Mouse (Mus musculus): ENCODE measurements around the gene Fbxo41. TPM values are rescaled to one million over a fixed set of nuclear protein-coding genes. Genes with fewer than 3 reads are reported as not detected.

The Fbxo41 gene
- polyA plus RNA-seq (2015; fragmentation: Nextera tagmentation; extraction: Ambion mirVana) = 5.3 and 5.5 TPM in 2 replicates

- Histone ChIP-seq H3K9ac (peak within 1 kb of the TSS; percentile 87), H3K27me3 (peaks cover 32% of the 10 kb centered on the region), H3K9me3 (no peaks in the 10 kb centered on the region), H3K36me3 (no peaks in the 10 kb centered on the region), H3K4me1 (replicated peaks) (peaks cover 20% of the 10 kb centered on the region), H3K4me3 (peak within 1 kb of the TSS; percentile 64), H3K4me2 (peak within 1 kb of the TSS; percentile 76), H3K27ac (peak within 1 kb of the TSS; percentile 83)
- peak; percentile 92 for ATAC-seq (ENCODE audit: low FRiP score)
- under 1% methylated on average over 17 of the region's 22 CpGs for WGBS
These were observed at the start of gene Fbxo41 for GRCm38 (mm10) chr6:85502911-85503250. TSS of gene Fbxo41 (minus strand) at chr6:85502994.

- H3K4me1 ChIP-seq (replicated peaks) = no peaks in the 10 kb centered on the region
- ATAC-seq (ENCODE audit: low FRiP score) = no peak
- no peaks in the 10 kb centered on the region for H3K9me3 ChIP-seq
- no peaks in the 10 kb centered on the region for H3K27me3 ChIP-seq
- H3K27ac ChIP-seq = no peak overlapping the region
- 95% methylated on average over 5 of the region's 5 CpGs for WGBS
- H3K4me3 ChIP-seq = no peak overlapping the region
- H3K36me3 ChIP-seq = no peaks in the 10 kb centered on the region
- H3K9ac ChIP-seq = no peak overlapping the region
- H3K4me2 ChIP-seq = no peak overlapping the region
These were observed 44.8 kb upstream of the Fbxo41 start for GRCm38 (mm10) chr6:85547642-85548041.

GRCm38 (mm10) chr6:85544251-85544881, 41.6 kb upstream of the Fbxo41 start:
- WGBS = 74% methylated on average over 13 of the region's 13 CpGs
- Histone ChIP-seq H3K27ac (no peak overlapping the region), H3K36me3 (no peaks in the 10 kb centered on the region), H3K9me3 (no peaks in the 10 kb centered on the region), H3K4me2 (no peak overlapping the region), H3K9ac (no peak overlapping the region), H3K4me3 (no peak overlapping the region), H3K27me3 (no peaks in the 10 kb centered on the region), H3K4me1 (replicated peaks) (no peaks in the 10 kb centered on the region)
- ATAC-seq (ENCODE audit: low FRiP score) = no peak

- H3K9me3 ChIP-seq = no peaks in the 10 kb centered on the region
- 77% methylated on average over 10 of the region's 10 CpGs for WGBS
These were observed 40.8 kb upstream of the Fbxo41 start for GRCm38 (mm10) chr6:85543351-85544175.

GRCm38 (mm10) chr6:85522825-85523224, 20.0 kb upstream of the Fbxo41 start:
- H3K4me1 ChIP-seq (replicated peaks) = peaks cover 10% of the 10 kb centered on the region
- H3K9me3 ChIP-seq = no peaks in the 10 kb centered on the region
- 0 out of 2 replicates have a peak, but pooled peaks cover 3% of the 10 kb centered on the region for H3K27me3 ChIP-seq
- H3K27ac ChIP-seq = no peak overlapping the region
- H3K4me3 ChIP-seq = no peak overlapping the region
- WGBS = 83% methylated on average over 2 of the region's 2 CpGs
- no peaks in the 10 kb centered on the region for H3K36me3 ChIP-seq
- no peak overlapping the region for H3K4me2 ChIP-seq
- no peak for ATAC-seq (ENCODE audit: low FRiP score)
- H3K9ac ChIP-seq = no peak overlapping the region

More at GRCm38 (mm10) chr6:85543351-85544175, 40.8 kb upstream of the Fbxo41 start:
- Histone ChIP-seq H3K4me3 (no peak overlapping the region), H3K27me3 (no peaks in the 10 kb centered on the region), H3K36me3 (no peaks in the 10 kb centered on the region), H3K9ac (no peak overlapping the region), H3K4me1 (replicated peaks) (no peaks in the 10 kb centered on the region), H3K4me2 (no peak overlapping the region), H3K27ac (no peak overlapping the region)
- no peak for ATAC-seq (ENCODE audit: low FRiP score)

- ATAC-seq (ENCODE audit: low FRiP score) = no peak
- H3K27ac ChIP-seq = no peak overlapping the region
- H3K27me3 ChIP-seq = 0 out of 2 replicates have a peak, but pooled peaks cover 5% of the 10 kb centered on the region
- H3K9me3 ChIP-seq = no peaks in the 10 kb centered on the region
- no peak overlapping the region for H3K4me2 ChIP-seq
- H3K4me3 ChIP-seq = no peak overlapping the region
- H3K4me1 ChIP-seq (replicated peaks) = peaks cover 11% of the 10 kb centered on the region
- no peaks in the 10 kb centered on the region for H3K36me3 ChIP-seq
- 89% methylated on average over 5 of the region's 5 CpGs for WGBS
- no peak overlapping the region for H3K9ac ChIP-seq
These were observed 19.2 kb upstream of the Fbxo41 start for GRCm38 (mm10) chr6:85522026-85522425.

- 34% methylated on average over 5 of the region's 5 CpGs for whole genome bisulfite sequencing
- Histone ChIP-seq H3K9me3 (no peaks in the 10 kb centered on the region), H3K4me2 (0 out of 2 replicates have a peak overlapping the region, but pooled peaks have one; percentile 14), H3K9ac (peak overlapping the region; percentile 30; the same call in 1 of the 2 replicates), H3K4me3 (no peak overlapping the region), H3K27ac (peak overlapping the region; percentile 56), H3K4me1 (replicated peaks) (peaks cover 19% of the 10 kb centered on the region), H3K27me3 (peaks cover 44% of the 10 kb centered on the region), H3K36me3 (no peaks in the 10 kb centered on the region)
- ATAC-seq (ENCODE audit: low FRiP score) = peak; percentile 70
These were observed 15.4 kb upstream of the Fbxo41 start for GRCm38 (mm10) chr6:85518091-85518693.

- Histone ChIP-seq H3K4me1 (replicated peaks) (peaks cover 40% of the 10 kb centered on the region), H3K27me3 (peaks cover 66% of the 10 kb centered on the region), H3K4me3 (no peak overlapping the region), H3K36me3 (no peaks in the 10 kb centered on the region), H3K9ac (no peak overlapping the region), H3K9me3 (no peaks in the 10 kb centered on the region), H3K27ac (no peak overlapping the region), H3K4me2 (no peak overlapping the region)
- no peak for ATAC-seq (ENCODE audit: low FRiP score)
- WGBS = 80% methylated on average over 4 of the region's 4 CpGs
These were observed 13.1 kb upstream of the Fbxo41 start for GRCm38 (mm10) chr6:85515941-85516340.

- under 1% methylated on average over 37 of the region's 38 CpGs for WGBS
- H3K9me3 ChIP-seq = no peaks in the 10 kb centered on the region
- peaks cover 37% of the 10 kb centered on the region for H3K4me1 ChIP-seq (replicated peaks)
- peak within 1 kb of the TSS; percentile 85 for H3K4me2 ChIP-seq
- peak; percentile 74 for ATAC-seq (ENCODE audit: low FRiP score)
- peak within 1 kb of the TSS; percentile 49 for H3K9ac ChIP-seq
- no peaks in the 10 kb centered on the region for H3K36me3 ChIP-seq
- H3K27ac ChIP-seq = no peak within 1 kb of the TSS
- peaks cover 88% of the 10 kb centered on the region for H3K27me3 ChIP-seq
- H3K4me3 ChIP-seq = peak within 1 kb of the TSS; percentile 47
These were observed 10.7 kb upstream of the Fbxo41 start, which contains the start of gene Egr4 for GRCm38 (mm10) chr6:85513531-85513910. TSS of gene Egr4 (minus strand) at chr6:85513589.

GRCm38 (mm10) chr6:85512577-85513530, 10.1 kb upstream of the Fbxo41 start:
- under 1% methylated on average over 82 of the region's 90 CpGs for WGBS
- Histone ChIP-seq H3K4me2 (peak overlapping the region; percentile 85), H3K4me3 (peak overlapping the region; percentile 47), H3K9me3 (no peaks in the 10 kb centered on the region), H3K27ac (no peak overlapping the region), H3K27me3 (peaks cover 93% of the 10 kb centered on the region), H3K9ac (peak overlapping the region; percentile 49), H3K36me3 (no peaks in the 10 kb centered on the region), H3K4me1 (replicated peaks) (peaks cover 30% of the 10 kb centered on the region)
- ATAC-seq (ENCODE audit: low FRiP score) = peak; percentile 49

- no peak for ATAC-seq (ENCODE audit: low FRiP score)
- peaks cover 29% of the 10 kb centered on the region for H3K4me1 ChIP-seq (replicated peaks)
- peak overlapping the region; percentile 47 for H3K4me3 ChIP-seq
- no peak overlapping the region for H3K27ac ChIP-seq
- WGBS = 0% methylated on average over 26 of the region's 36 CpGs
- peak overlapping the region; percentile 58 for H3K9ac ChIP-seq
- H3K36me3 ChIP-seq = no peaks in the 10 kb centered on the region
- peaks cover 95% of the 10 kb centered on the region for H3K27me3 ChIP-seq
- H3K4me2 ChIP-seq = peak overlapping the region; percentile 85
- no peaks in the 10 kb centered on the region for H3K9me3 ChIP-seq
These were observed 9.3 kb upstream of the Fbxo41 start for GRCm38 (mm10) chr6:85512056-85512440.
